Mouse (Mus musculus): Measurements from ENCODE around the gene Hdac4. TPM values are rescaled to one million over a fixed set of nuclear protein-coding genes. Genes with fewer than 3 reads are reported as not detected.

Gene Hdac4
- polyA plus RNA-seq, 1 experiment from 2014 or later: 3.0 TPM

DNA sequence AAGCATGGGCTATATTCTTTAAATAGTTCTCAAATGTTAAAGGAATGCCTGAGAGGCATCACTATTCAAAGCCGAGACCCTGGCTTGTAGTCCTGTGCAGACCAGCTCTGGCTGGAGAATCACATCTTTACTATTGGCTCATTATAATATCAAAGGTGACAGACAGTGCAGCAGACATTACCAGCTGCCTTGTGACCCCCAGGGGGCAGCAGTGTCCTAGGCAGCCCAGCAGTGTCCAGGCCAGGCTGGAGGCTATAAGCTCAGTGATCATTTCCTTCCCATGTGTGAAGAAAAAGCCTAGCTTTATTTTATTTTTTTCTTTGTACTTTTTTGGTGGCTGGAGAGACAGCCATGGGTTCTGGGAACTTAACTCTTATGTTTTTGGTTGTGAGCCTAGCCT lies 233.2 kb downstream of the Hdac4 start:
- no peak overlapping the region for H3K27ac ChIP-seq (ENCODE audit: low read depth)
- TF ChIP-seq CTCF (IDR thresholded peaks at IDR 0.05; ENCODE audit: low read depth) (peak; percentile 83), EP300 (IDR thresholded peaks at IDR 0.05; ENCODE audit: low read depth) (no peak)
- DNase-seq (peak; percentile 72), ATAC-seq (peak; percentile 59)
- H3K36me3 ChIP-seq (replicated peaks; ENCODE audit: insufficient read depth, low read length): peaks cover 18% of the 10 kb centered on the region
- H3K4me3 ChIP-seq (ENCODE audit: low read depth, low read length): no peak overlapping the region
- H3K4me2 ChIP-seq (ENCODE audit: low read depth, low read length): no peak overlapping the region
- H3K9me3 ChIP-seq (ENCODE audit: low read length): no peaks in the 10 kb centered on the region
- 72% methylated on average over 1 of the region's 1 CpGs for WGBS (ENCODE audit: insufficient replicate concordance)
- H3K27me3 ChIP-seq (ENCODE audit: insufficient read depth, low read length): no peaks in the 10 kb centered on the region
- H3K4me1 ChIP-seq (ENCODE audit: insufficient read depth): no peaks in the 10 kb centered on the region
- H3K9ac ChIP-seq (replicated peaks): no peak overlapping the region

GRCm38 (mm10) chr1:91961231-91961630 lies 234.3 kb downstream of the Hdac4 start:
- Histone ChIP-seq H3K4me3 (ENCODE audit: low read depth, low read length) (no peak overlapping the region), H3K4me1 (ENCODE audit: insufficient read depth) (no peaks in the 10 kb centered on the region), H3K9me3 (ENCODE audit: low read length) (no peaks in the 10 kb centered on the region), H3K4me2 (ENCODE audit: low read depth, low read length) (no peak overlapping the region), H3K27me3 (ENCODE audit: insufficient read depth, low read length) (no peaks in the 10 kb centered on the region), H3K27ac (ENCODE audit: low read depth) (no peak overlapping the region), H3K9ac (replicated peaks) (no peak overlapping the region), H3K36me3 (replicated peaks; ENCODE audit: insufficient read depth, low read length) (peaks cover 20% of the 10 kb centered on the region)
- no peak for ATAC-seq
- DNase-seq: no peak
- 59% methylated on average over 8 of the region's 8 CpGs for WGBS (ENCODE audit: insufficient replicate concordance)
- no peak for TF ChIP-seq CTCF (IDR thresholded peaks at IDR 0.05; ENCODE audit: low read depth)
- TF ChIP-seq EP300 (IDR thresholded peaks at IDR 0.05; ENCODE audit: low read depth): no peak

- TF ChIP-seq EP300 (IDR thresholded peaks at IDR 0.05; ENCODE audit: low read depth) (no peak), CTCF (IDR thresholded peaks at IDR 0.05; ENCODE audit: low read depth) (no peak)
- no peak for ATAC-seq
- Histone ChIP-seq H3K9me3 (ENCODE audit: low read length) (no peaks in the 10 kb centered on the region), H3K4me1 (ENCODE audit: insufficient read depth) (no peaks in the 10 kb centered on the region), H3K27me3 (ENCODE audit: insufficient read depth, low read length) (no peaks in the 10 kb centered on the region), H3K27ac (ENCODE audit: low read depth) (no peak overlapping the region), H3K4me3 (ENCODE audit: low read depth, low read length) (no peak overlapping the region), H3K36me3 (replicated peaks; ENCODE audit: insufficient read depth, low read length) (peaks cover 25% of the 10 kb centered on the region), H3K9ac (replicated peaks) (no peak overlapping the region), H3K4me2 (ENCODE audit: low read depth, low read length) (no peak overlapping the region)
- 71% methylated on average over 3 of the region's 3 CpGs for WGBS (ENCODE audit: insufficient replicate concordance)
- DNase-seq: no peak
These were observed 235.6 kb downstream of the Hdac4 start for GRCm38 (mm10) chr1:91959891-91960290.

- Histone ChIP-seq H3K27ac (ENCODE audit: low read depth) (no peak overlapping the region), H3K27me3 (ENCODE audit: insufficient read depth, low read length) (no peaks in the 10 kb centered on the region), H3K36me3 (replicated peaks; ENCODE audit: insufficient read depth, low read length) (peaks cover 27% of the 10 kb centered on the region), H3K9me3 (ENCODE audit: low read length) (no peaks in the 10 kb centered on the region), H3K9ac (replicated peaks) (no peak overlapping the region), H3K4me1 (ENCODE audit: insufficient read depth) (no peaks in the 10 kb centered on the region), H3K4me3 (ENCODE audit: low read depth, low read length) (no peak overlapping the region), H3K4me2 (ENCODE audit: low read depth, low read length) (no peak overlapping the region)
- TF ChIP-seq CTCF (IDR thresholded peaks at IDR 0.05; ENCODE audit: low read depth) (no peak), EP300 (IDR thresholded peaks at IDR 0.05; ENCODE audit: low read depth) (no peak)
- ATAC-seq (no peak), DNase-seq (no peak)
- WGBS (ENCODE audit: insufficient replicate concordance): 75% methylated on average over 5 of the region's 5 CpGs
These were observed 236.5 kb downstream of the Hdac4 start for GRCm38 (mm10) chr1:91959044-91959443.

DNA sequence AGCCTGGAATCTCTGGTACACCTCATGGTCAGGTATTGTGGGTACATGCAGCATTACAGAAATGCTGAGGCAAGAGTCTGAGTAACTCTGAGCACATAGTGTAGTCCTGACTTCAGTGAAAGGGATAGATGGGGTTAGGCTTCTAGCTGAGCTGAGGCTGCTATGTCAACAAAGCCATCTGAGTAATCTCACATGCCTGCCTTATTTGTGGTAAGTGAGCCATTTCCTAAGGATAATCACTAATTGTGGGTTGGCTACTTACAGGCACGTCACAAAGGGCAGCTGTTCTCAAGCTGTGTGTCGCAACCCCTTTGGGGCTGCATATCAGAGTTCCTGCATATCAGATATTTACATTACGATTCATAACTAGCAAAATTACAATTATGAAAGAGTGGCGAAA lies 239.3 kb downstream of the Hdac4 start:
- H3K4me3 ChIP-seq (ENCODE audit: low read depth, low read length): no peak overlapping the region
- ATAC-seq: no peak
- TF ChIP-seq EP300 (IDR thresholded peaks at IDR 0.05; ENCODE audit: low read depth) (no peak), CTCF (IDR thresholded peaks at IDR 0.05; ENCODE audit: low read depth) (no peak)
- H3K36me3 ChIP-seq (replicated peaks; ENCODE audit: insufficient read depth, low read length): peaks cover 38% of the 10 kb centered on the region
- no peaks in the 10 kb centered on the region for H3K27me3 ChIP-seq (ENCODE audit: insufficient read depth, low read length)
- no peaks in the 10 kb centered on the region for H3K4me1 ChIP-seq (ENCODE audit: insufficient read depth)
- H3K27ac ChIP-seq (ENCODE audit: low read depth): no peak overlapping the region
- H3K4me2 ChIP-seq (ENCODE audit: low read depth, low read length): no peak overlapping the region
- H3K9ac ChIP-seq (replicated peaks): no peak overlapping the region
- DNase-seq: no peak
- WGBS (ENCODE audit: insufficient replicate concordance): 69% methylated on average over 4 of the region's 4 CpGs
- H3K9me3 ChIP-seq (ENCODE audit: low read length): no peaks in the 10 kb centered on the region

- ATAC-seq: no peak
- no peak overlapping the region for H3K9ac ChIP-seq (replicated peaks)
- TF ChIP-seq EP300 (IDR thresholded peaks at IDR 0.05; ENCODE audit: low read depth) (no peak), CTCF (IDR thresholded peaks at IDR 0.05; ENCODE audit: low read depth) (no peak)
- peaks cover 33% of the 10 kb centered on the region for H3K36me3 ChIP-seq (replicated peaks; ENCODE audit: insufficient read depth, low read length)
- no peak overlapping the region for H3K27ac ChIP-seq (ENCODE audit: low read depth)
- H3K9me3 ChIP-seq (ENCODE audit: low read length): no peaks in the 10 kb centered on the region
- no peak overlapping the region for H3K4me3 ChIP-seq (ENCODE audit: low read depth, low read length)
- no peak overlapping the region for H3K4me2 ChIP-seq (ENCODE audit: low read depth, low read length)
- 78% methylated on average over 5 of the region's 5 CpGs for WGBS (ENCODE audit: insufficient replicate concordance)
- DNase-seq: no peak
- no peaks in the 10 kb centered on the region for H3K27me3 ChIP-seq (ENCODE audit: insufficient read depth, low read length)
- no peaks in the 10 kb centered on the region for H3K4me1 ChIP-seq (ENCODE audit: insufficient read depth)
These were observed 240.5 kb downstream of the Hdac4 start for GRCm38 (mm10) chr1:91954954-91955353.

DNA sequence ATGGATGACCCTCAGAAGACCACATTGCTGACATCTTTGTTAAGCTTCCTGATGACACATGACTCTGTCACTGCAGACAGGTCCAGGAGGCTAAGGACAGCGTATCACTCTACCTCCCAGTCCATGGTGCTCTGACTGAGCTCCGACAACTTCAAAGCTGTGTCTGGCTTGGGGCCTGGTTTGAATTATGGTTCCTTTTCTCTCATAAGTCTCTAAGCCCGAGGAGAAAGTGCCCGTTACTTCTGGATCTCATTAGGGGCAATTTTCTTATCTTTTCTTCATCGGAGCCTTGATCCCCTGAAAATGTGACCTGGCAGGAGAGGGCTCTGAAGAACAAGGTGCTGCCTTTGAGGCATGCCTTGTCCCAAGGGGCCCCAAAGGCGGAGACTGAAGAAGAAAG lies 242.6 kb downstream of the Hdac4 start:
- Histone ChIP-seq H3K4me1 (ENCODE audit: insufficient read depth) (no peaks in the 10 kb centered on the region), H3K9ac (replicated peaks) (no peak overlapping the region), H3K27me3 (ENCODE audit: insufficient read depth, low read length) (no peaks in the 10 kb centered on the region), H3K4me3 (ENCODE audit: low read depth, low read length) (no peak overlapping the region), H3K9me3 (ENCODE audit: low read length) (no peaks in the 10 kb centered on the region), H3K4me2 (ENCODE audit: low read depth, low read length) (no peak overlapping the region), H3K36me3 (replicated peaks; ENCODE audit: insufficient read depth, low read length) (peaks cover 29% of the 10 kb centered on the region), H3K27ac (ENCODE audit: low read depth) (no peak overlapping the region)
- ATAC-seq (no peak), DNase-seq (no peak)
- WGBS (ENCODE audit: insufficient replicate concordance): 77% methylated on average over 6 of the region's 6 CpGs
- TF ChIP-seq EP300 (IDR thresholded peaks at IDR 0.05; ENCODE audit: low read depth) (no peak), CTCF (IDR thresholded peaks at IDR 0.05; ENCODE audit: low read depth) (no peak)

Data from liver, postnatal 0 days (tissue).